Mouse (Mus musculus): ENCODE measurements at regions not wholly inside any gene's neighbourhood (a gene's known extent, or its start where the extent isn't known, plus 50 kb on each side); places are given as distances from the start of the nearest gene placed in this dataset.

DNA sequence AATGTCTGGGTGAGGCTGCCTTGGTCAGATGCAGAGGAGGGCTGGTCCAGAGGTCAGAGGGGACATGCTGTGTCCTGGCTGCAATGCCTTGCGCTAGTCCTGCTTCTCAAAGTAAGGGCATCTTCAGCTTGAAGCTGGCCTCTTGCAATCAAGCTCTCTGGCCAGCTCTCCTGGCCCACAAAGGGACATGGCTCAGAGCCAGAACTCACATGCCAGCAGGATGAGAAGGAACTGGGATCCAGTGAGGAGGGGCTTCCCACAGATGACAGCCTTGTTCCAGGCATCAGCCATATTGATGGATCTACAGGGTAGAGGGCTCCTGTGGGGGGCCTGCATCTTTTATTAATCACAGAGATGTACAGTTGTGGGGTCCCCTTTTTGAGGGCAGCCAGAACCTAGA, 445.1 kb upstream of the Mgmt start:
- no peak for DNase-seq (ENCODE audit: low read depth)

DNA sequence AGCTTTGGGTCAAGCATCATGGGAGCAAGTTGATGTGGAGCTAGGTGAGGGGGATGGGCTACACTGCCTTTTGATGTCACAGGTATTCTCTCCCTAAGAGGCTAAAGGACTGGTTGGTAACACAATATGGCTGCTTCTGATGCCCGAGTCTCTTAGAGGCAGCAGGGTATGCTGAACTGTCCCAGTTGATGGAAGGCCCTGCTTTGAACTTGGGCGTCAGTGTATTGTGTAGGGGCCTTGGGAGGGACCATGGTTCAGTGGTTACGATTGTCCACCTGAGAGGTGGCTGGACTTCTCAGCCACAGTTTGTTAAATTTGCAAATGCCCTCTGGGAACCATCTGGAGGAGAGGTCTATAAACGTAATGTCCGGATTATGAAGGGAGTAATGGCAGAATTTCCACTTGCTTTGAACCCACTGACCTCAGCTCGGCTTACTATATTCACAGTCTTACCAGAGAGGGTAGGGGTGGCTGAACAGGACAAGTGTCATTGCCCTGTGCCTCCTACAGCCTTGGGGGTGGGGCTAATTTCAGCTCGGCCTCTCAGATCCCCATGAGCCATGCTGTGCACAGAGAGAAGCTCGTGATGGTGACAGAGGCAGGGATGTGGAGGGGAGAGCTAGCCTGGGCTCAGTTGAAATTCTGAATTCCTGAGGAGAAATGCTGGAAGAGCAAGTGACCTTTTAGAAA, 442.6 kb upstream of the Mgmt start:
- no peak for DNase-seq (ENCODE audit: low read depth)

DNA sequence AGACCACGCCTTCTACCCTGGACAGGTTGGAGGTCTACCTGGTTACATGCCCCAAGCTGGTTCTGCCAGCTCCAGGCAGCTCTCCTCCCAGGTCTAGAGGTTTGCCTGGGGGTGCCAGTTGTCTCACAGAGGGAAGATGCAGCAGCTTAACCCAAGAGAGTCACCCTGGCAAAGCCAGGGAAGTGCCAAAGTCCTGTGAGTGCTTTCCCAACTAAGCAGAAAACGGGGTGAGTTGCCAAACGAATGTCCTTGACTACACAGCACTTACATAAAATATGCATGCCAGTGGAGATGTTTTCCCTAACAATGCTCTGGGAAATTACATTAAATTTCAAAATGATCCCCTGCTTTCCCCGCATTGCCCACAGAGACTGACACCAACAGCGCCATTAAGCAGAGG, 441.9 kb upstream of the Mgmt start:
- DNase-seq (ENCODE audit: low read depth) = no peak

DNA sequence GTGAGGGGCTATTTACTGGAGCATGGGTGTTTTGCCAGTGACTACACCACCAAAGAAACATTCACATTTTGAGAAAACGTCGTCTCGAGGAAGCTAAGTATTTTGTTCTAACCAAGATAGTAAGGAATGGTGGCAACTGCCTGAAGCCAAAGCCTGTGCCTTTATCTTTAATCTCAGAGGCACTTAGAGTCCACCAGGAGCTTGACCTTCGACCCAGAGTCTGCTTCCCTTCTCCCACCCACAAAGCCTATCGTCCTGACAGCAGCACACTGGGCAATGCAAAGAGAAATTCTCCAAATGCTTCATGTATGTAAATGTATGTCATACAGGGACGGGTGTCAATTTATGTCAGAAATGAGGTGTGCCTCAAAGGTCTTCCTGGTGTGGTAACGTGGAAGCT, 437.2 kb upstream of the Mgmt start:
- no peak for DNase-seq (ENCODE audit: low read depth)

DNA sequence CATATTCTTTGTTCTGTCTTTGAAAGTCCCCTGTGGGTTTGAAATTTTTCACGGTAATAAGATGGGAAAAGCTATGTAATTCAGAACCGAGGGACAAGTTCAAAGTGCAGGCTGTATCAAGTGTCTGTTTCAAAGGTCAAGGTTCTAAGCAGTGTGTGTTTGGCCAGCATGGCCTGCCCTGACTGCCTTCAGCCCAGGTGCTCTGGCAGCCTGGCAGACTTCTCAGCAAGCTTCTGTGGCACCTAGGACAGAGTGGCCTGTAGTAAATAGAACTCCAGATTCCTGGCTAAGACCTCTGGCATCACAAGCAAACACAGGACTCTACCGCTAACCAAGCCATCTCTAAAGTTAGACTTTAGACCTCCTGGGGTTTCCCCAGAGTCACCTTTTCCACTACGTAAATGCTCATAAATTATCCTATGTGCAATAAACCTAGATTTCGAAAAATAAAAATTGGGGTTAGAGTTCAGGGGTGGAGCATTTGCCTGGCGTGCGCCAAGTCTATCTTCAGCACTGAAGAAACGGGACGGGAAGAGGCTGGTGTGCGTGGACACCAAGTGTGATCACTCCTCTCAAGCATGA, 436.5 kb upstream of the Mgmt start:
- no peak for DNase-seq (ENCODE audit: low read depth)

DNA sequence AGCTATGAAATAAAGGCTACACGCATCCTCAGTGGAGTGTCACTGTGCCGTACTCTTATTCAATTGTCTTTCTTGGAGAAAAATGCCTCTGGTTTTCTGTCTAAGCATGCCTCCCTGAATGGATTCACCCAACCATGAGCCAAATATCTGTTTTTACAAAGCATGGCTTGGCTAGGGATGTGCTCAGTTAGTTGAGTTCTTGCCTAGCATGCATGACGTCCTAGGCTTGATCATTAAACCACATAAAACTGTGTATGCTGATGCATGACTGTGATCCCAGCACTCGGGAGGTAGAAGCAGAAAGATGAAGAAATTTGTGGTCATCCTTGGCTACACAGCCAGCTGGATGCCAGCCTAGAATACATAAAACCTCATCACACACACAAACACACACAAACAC, 417.3 kb upstream of the Mgmt start:
- DNase-seq (ENCODE audit: low read depth) = no peak

DNA sequence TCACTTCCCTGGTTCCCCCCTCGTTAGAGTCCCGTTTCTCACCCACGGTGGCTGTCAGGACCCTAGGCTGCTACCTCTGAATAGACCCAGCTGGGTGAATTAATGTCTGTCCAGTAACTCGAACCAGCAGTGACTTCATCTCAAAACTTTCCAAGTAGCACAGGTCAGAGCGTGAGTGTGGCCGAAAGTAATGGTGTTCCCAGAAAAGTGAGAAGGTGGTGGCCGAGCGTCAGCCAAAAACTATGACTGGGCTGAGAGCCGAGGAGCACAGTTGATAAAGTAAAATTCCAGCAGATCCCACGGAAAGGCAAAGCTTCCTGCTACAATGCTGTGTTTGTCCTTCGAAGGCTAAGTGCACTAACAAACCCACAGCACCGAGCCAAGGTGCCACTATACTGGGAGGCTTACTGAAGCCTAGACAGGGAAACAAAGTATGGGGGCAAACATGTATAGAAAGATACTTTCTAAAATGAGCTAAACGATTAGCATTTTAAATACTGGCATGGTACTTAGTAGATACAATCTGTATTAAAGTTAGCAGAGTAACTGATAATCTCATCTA, 413.7 kb upstream of the Mgmt start:
- DNase-seq (ENCODE audit: low read depth) = no peak

DNA sequence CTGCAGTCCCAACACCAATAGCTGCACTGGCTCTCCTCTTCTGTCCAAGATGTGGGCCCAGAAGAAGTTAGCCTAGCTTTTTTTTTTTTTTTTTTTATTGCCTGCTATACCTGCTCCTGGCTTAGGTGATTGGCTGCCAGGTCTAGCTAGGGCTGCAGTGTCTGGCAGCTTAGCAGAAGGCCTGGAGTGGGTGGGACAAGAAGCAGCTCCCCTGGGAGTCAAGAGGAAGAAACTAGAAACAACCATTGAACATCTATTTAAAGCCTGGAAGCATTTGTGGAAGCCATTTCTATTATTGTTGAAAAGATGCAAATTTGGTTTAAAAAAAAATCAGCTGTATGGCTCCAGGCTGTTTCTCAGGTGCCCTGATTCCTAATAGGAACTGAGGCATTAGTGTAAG, 411.2 kb upstream of the Mgmt start:
- no peak for DNase-seq (ENCODE audit: low read depth)

DNA sequence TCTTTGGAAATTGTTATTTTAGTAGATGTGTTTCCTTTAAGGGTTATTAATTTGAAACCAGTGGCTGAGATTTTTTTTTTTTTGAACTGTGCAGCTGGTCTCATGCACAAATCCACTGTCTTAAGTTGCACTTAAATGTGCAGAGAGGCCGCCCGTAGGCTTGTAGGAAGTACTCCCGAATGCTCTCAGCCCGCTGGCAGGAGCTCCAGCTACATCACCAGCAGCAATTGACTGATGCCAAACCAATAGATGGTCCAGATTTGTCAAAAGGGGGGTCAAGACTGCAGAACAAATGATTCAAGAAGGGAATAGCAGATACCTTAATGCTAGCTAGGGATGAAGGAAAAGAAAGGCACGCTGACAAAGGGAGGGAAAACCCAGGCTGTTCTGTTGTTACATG, 406.9 kb upstream of the Mgmt start:
- DNase-seq (ENCODE audit: low read depth) = no peak

DNA sequence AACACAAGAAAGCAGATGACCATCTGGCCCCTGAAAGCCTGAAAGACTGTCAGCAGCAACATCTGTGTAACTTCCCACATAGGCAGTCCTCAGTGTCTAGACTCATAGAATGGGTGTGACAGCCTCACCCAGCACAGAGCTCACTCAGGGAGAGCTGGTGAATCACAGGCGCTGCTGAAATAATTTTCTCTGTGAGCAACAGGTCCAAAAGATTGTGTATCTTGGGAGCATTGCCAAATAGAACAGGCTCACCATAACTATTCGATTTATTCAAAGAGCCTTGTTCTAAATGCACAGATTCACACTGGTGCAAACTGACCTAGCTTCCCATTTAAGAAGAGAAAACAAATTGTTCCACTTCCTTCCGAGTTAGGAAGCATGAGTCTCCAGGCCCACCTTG, 399.6 kb upstream of the Mgmt start:
- no peak for DNase-seq (ENCODE audit: low read depth)

DNA sequence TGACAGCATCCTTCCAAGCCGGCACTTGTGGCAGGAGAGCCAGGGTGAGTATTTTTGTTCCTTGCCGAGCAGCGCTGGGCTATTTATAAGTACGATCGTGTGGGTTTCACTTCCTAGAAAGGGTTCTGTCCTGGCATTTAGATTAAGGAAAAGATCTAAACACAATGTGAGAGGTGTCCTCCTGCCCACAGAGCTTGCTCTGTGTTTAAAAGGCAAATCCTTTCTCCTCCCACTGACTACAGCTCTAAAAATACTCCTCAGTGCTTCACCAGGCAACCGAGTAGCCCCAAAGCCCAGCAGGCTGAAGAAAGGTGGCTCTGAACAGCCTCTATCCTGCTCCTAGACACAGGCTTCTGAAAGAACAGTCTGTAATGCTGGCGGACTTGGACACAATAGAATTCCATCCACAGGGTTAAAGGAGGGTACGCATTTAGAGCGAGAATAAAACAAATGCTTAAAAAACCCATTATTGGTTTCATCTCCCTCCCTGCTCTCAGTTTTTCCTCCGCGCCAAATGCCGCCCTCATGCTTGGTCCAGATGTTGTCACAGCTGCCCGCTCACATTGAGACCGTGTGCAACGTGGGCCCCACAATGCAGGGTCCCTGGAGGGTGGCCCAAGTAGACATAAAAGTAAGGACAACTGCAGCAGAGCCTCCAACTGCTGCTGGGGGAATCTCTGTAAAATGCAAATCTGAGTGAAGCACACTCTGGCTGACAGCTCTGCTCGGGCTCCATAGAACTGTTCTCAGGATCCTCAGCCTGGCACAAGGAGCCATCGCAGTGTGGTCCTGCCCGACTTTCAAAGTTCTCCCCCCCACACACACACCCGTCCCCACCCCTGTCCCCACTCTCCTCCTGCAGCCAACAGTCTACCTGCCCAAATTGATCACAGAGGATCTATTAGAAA, 397.8 kb upstream of the Mgmt start:
- no peak for DNase-seq (ENCODE audit: low read depth)

DNA sequence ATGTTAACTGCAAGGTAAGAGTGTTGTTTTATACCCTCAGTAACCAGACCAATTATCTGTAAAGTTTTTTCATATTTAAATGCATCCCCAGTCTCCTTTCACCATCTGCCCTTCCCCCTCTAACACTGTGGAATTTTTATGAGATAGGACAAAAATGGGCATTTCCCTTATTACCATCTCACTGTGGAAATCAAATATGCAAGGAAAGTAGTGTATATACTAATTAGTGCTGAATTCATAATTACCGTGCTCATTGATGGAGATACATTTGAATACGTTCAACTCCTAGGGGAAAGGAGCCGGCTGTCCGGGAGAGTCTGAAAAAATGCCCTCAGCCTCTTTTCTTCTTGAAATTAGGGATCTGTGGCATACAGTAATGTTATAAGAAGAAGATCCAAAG, 394.4 kb upstream of the Mgmt start:
- DNase-seq (ENCODE audit: low read depth) = no peak

DNA sequence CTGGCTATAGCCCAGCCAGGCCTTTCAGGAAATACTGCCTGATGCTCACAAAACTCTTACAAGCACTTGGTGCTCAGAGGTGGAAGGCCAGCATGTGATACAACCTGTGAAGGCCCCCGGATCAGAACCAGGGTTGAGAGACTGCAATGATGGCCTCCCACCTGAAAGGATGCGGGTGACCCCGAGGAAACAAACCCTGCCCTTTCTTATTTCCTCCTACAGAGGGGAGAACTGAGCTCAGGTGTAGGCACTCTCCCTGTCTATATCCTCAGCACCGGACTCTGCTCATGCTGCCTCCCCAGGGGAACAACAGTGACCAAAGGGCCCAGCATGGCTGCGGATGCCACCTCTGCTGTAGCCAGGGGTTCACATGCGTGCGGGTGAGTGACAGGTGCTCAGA, 393.3 kb upstream of the Mgmt start:
- no peak for DNase-seq (ENCODE audit: low read depth)

DNA sequence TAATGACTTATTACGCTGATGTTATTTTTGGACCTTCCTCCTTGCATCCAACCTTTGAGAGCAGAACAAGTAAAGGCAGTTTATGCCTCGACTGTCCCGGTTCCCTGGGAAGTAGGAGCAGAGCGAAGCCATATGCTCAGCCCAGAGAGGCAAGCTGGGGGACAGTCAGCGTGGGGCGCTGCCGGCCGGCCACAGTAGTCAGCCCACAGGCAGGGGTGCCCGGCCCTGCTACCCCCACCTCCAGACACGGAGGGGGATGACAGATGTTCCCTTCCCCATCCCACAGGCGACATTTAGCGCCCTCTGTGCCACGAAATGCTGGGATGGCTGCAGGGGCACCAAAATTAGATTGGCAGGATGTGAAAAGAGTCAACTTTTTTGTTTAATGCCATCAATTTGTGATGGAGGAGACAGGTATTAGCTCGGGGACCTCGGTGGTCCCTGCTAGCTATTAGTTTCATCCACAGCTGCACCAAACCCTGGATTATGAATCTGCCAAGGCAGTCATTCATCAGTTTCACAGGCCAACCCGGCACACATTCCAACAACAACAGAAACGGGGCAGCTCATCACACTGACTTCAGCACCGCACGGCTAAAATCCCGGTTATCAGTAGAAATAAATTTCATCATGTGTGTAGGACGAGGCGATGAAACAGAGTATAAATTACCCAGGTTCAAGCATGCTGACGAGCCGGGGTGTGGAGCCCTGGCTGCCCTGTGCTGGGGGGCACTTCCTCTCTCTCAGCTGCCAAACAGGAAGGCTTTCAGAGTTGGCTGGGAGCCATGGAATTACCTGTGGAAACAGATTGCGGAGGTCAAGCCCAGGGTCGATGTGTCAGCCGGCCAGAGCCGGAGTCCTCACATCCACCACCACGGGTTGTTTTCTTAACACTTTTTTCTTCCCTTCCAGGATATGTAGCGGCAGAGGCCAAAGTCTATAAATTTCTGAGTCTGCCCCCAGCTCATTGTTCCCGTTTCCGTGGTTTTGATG, 392.3 kb upstream of the Mgmt start:
- no peak for DNase-seq (ENCODE audit: low read depth)

DNA sequence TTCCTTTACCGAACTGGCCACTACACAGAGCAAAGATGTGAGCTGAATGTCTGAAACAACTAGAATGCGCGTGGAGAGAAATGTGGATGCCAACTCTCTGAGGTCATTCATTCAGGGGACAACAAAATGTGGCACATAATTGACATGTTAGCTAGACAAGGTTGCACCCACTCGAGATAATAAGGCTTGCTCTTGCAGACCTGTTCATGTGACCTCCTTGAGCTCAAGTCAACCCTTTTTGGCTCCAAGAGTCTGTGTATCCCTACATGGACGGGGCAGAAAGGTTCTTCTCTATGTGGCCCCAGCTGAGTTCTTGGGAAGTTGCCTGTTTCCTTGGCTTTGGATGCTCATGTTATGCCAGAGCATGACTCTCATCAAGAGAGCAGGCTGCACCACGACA, 383.0 kb upstream of the Mgmt start:
- DNase-seq (ENCODE audit: low read depth) = no peak

DNA sequence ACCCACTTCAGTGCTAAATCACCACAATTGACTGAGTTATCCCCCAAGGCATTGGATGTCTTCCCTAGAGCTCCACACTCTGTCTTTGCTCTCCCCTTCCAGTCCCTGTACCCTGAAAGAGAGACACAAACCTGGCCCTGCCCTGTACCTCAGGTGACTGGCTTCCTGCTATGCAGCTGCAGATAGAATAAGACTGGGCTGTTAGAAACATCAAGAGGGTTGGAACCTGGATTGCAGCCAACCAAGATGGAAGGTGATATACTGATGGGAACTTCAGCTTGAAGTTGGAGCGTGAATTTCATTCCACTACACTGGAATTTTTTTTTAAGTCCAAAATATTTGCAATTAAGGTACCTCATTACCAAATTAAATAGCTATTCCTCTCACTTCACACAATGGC, 379.0 kb upstream of the Mgmt start:
- DNase-seq (ENCODE audit: low read depth) = no peak

DNA sequence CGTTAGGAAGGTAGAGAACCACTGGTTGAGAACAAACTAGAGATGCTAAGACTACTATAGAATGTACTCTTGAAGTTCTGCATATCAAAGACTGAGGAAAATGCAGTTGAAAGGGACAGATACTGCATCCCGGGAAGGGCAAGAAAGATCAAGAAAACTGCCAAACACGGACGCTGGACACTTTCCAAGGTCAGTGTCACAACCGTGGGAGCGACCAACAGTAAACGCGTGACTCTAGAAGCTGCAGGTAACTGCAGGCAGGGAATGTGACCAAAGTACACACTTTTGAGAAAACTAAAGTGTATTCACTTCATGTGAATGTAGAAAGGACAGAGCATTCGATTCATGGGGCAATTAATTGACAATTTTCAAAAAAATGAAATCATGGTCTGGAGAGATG, 368.6 kb upstream of the Mgmt start:
- no peak for DNase-seq (ENCODE audit: low read depth)

DNA sequence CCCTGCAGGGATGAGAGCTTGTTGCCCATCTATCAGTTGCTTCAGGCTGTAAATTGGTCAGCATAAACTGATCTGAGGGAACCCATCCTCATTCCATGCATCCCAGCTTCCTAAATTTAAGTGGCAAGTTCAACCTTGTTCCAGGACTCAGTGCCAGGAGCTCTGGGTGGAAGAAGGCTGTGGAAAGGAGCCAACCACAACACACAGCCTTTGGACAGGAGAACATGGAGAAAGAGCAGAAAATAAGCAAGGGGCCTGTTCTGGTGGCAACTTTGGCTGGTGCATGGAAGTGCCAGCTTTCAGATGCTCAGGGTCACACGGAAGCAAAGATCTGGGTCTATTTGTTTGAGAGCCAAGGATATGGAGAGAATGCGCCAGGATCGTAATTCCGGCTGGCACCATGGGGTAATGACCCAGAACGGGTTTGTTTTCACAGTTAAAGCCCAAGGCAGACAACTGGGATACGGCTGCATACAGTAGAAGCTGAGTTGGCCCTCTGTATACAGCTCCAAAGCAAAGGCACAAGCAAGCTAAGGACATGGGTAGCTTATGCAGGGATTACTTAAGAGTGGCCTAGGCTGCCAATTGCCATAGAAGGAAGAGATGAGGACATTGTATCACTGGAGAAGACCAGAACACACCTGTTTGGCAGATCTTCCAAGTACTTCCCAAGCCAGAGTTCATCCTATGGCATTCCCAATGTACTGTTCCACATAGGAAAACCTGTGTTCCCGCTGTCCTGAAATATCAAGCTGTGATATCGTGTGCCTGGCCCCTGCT, 364.2 kb upstream of the Mgmt start:
- no peak for DNase-seq (ENCODE audit: low read depth)

DNA sequence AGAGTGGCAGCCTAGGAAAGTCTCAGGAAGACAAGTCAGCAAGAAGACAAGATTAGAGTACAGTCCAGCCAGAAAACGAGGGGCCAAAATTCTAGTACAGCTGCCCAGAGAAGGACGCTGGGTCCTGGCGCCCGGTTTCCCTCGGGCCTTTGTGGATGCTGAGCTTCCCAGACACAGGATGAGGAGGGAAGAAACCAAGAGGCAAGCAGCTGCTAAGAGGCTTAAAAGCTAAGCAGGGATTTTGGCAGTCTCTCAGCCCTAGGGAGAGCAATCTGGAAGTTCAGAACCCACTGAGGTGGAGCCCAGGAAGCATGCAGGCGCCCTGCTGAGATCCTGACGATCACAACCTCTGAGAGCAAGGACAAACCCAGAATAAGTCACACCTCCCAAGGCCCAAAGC, 363.1 kb upstream of the Mgmt start:
- no peak for DNase-seq (ENCODE audit: low read depth)

DNA sequence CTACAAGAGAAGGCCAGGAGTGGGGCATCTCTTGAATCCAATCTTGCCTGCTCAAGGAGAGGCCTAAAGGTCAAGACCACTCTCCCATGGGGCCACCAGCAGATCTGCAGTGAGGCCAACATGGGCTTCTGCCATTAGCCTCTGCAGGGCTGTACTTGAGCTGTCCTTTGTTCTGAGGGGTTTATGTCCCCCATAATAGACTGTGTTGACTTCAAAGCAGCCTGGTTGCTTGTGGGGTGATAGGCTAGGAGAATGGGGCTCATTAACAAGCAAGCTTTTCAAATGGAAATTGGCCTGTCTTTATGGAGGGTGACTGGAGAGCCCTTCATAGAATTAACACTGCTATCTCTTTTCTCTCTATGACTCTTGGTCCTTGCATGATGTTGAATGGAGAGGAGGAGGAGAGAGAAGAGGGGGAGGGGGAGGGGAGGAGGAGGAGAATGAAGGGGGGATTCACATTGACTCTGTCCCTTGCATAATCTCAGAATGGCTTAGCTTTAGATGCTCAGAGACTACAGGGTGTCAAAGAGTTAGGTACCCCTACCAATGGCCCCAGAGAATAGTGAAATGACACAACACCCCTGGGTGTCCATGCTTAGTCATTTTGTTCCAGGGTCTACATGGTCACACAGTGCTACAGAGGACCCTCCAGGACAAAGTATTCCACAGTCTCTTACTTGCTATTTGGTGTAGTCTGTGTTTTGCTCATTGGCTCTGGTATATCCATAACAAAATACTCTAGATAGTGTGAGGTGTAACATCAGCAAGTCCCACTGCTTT, 352.3 kb upstream of the Mgmt start:
- DNase-seq (ENCODE audit: low read depth) = no peak

Measured in 416B (cell line).